Mouse (Mus musculus) hindbrain, embryonic 15.5 days (tissue): Measurements from ENCODE around the gene Aoc2. TPM values are rescaled to one million over a fixed set of nuclear protein-coding genes. Genes with fewer than 3 reads are reported as not detected.

ENCODE experiments used
- ATAC-seq: fragments of 200-750 bp; cut with Nextera tagmentation; 2 replicates; pipeline ENCODE4 v1.8.0; 2017; ENCODE audit warnings: low read depth, moderate number of reproducible peaks, moderate TSS enrichment; ENCODE audit not compliant: low FRiP score
- H3K27ac ChIP-seq: fragments of 300-500 bp; sonication (generic); replicated peaks from 2 replicates; pipeline ENCODE4 v1.5.1; 2015; ENCODE audit warnings: mild to moderate bottlenecking, inconsistent platforms
- H3K27me3 ChIP-seq: fragments of 300-500 bp; sonication (generic); 2 replicates; pipeline ENCODE4 v1.6.1; 2015; ENCODE audit warnings: control low read depth, inconsistent platforms
- H3K36me3 ChIP-seq: fragments of 300-500 bp; sonication (generic); 2 replicates; pipeline ENCODE4 v1.6.1; 2015; ENCODE audit warnings: control low read depth, inconsistent platforms
- H3K4me1 ChIP-seq: fragments of 300-500 bp; sonication (generic); replicated peaks from 2 replicates; pipeline ENCODE4 v1.6.1; 2015; ENCODE audit warnings: control low read depth, inconsistent platforms
- H3K4me2 ChIP-seq: fragments of 300-500 bp; sonication (generic); 2 replicates; pipeline ENCODE4 v1.6.1; 2015; ENCODE audit warnings: moderate library complexity, mild to moderate bottlenecking, inconsistent platforms
- H3K4me3 ChIP-seq: fragments of 300-500 bp; sonication (generic); 2 replicates; pipeline ENCODE4 v1.5.1; 2015; ENCODE audit warnings: mild to moderate bottlenecking, inconsistent platforms
- H3K9ac ChIP-seq: fragments of 300-500 bp; sonication (generic); 2 replicates; pipeline ENCODE4 v1.6.1; 2015; ENCODE audit warnings: inconsistent platforms
- H3K9me3 ChIP-seq: fragments of 300-500 bp; sonication (generic); 2 replicates; pipeline ENCODE4 v1.6.1; 2016; ENCODE audit warnings: control low read depth, inconsistent platforms
- WGBS: fragments of 180-500 bp; shearing (Covaris S2); methylation state at CpG from one replicate; pipeline ENCODE4 v1.1.7; 2015; 5-methylcytosine and 5-hydroxymethylcytosine counted together
- polyA plus RNA-seq: library from polyadenylated mRNA; unstranded; fragments of >200 nt; fragmentation: Nextera tagmentation; extraction: Ambion mirVana; gene quantifications from 2 replicates; pipeline ENCODE4 v1.2.1, GENCODE M21; 2015

The Aoc2 gene
- polyA plus RNA-seq, 1 experiment from 2014 or later: 1.5 TPM

- Histone ChIP-seq H3K36me3 (no peaks in the 10 kb centered on the region), H3K4me1 (no peaks in the 10 kb centered on the region), H3K27ac (no peak overlapping the region), H3K9me3 (no peaks in the 10 kb centered on the region), H3K27me3 (no peaks in the 10 kb centered on the region), H3K9ac (no peak overlapping the region), H3K4me2 (no peak overlapping the region), H3K4me3 (no peak overlapping the region)
- WGBS: 82% methylated on average over 10 of the region's 10 CpGs
- no peak for ATAC-seq
Measured at GRCm38 (mm10) chr11:101347083-101347775, 22.4 kb downstream of the Aoc2 start.

- no peaks in the 10 kb centered on the region for H3K9me3 ChIP-seq
- H3K4me2 ChIP-seq: no peak overlapping the region
- 79% methylated on average over 7 of the region's 7 CpGs for WGBS
- ATAC-seq: no peak
- no peaks in the 10 kb centered on the region for H3K36me3 ChIP-seq
- H3K4me3 ChIP-seq: no peak overlapping the region
- H3K9ac ChIP-seq: no peak overlapping the region
- no peaks in the 10 kb centered on the region for H3K27me3 ChIP-seq
- H3K4me1 ChIP-seq: no peaks in the 10 kb centered on the region
- no peak overlapping the region for H3K27ac ChIP-seq
Measured at GRCm38 (mm10) chr11:101348774-101349173, 23.9 kb downstream of the Aoc2 start.

GRCm38 (mm10) chr11:101349216-101349615 is 24.4 kb downstream of the Aoc2 start:
- H3K36me3 ChIP-seq: no peaks in the 10 kb centered on the region
- WGBS: 81% methylated on average over 3 of the region's 3 CpGs
- no peak for ATAC-seq

GRCm38 (mm10) chr11:101351100-101351720 is 26.3 kb downstream of the Aoc2 start:
- H3K4me1 ChIP-seq: no peaks in the 10 kb centered on the region
- no peak overlapping the region for H3K4me3 ChIP-seq
- WGBS: 74% methylated on average over 11 of the region's 11 CpGs
- H3K4me2 ChIP-seq: no peak overlapping the region
- no peak overlapping the region for H3K27ac ChIP-seq
- H3K27me3 ChIP-seq: no peaks in the 10 kb centered on the region
- no peaks in the 10 kb centered on the region for H3K36me3 ChIP-seq
- no peak for ATAC-seq
- no peak overlapping the region for H3K9ac ChIP-seq
- no peaks in the 10 kb centered on the region for H3K9me3 ChIP-seq

More at GRCm38 (mm10) chr11:101349216-101349615, 24.4 kb downstream of the Aoc2 start:
- no peaks in the 10 kb centered on the region for H3K27me3 ChIP-seq
- H3K27ac ChIP-seq: no peak overlapping the region
- no peaks in the 10 kb centered on the region for H3K4me1 ChIP-seq
- H3K9me3 ChIP-seq: no peaks in the 10 kb centered on the region
- H3K4me3 ChIP-seq: no peak overlapping the region
- no peak overlapping the region for H3K4me2 ChIP-seq
- no peak overlapping the region for H3K9ac ChIP-seq

GRCm38 (mm10) chr11:101351721-101352111 is 26.9 kb downstream of the Aoc2 start:
- H3K4me3 ChIP-seq: no peak overlapping the region
- no peak overlapping the region for H3K27ac ChIP-seq
- no peak overlapping the region for H3K4me2 ChIP-seq
- no peak overlapping the region for H3K9ac ChIP-seq
- no peaks in the 10 kb centered on the region for H3K36me3 ChIP-seq
- no peaks in the 10 kb centered on the region for H3K4me1 ChIP-seq
- H3K9me3 ChIP-seq: no peaks in the 10 kb centered on the region
- ATAC-seq: no peak
- no peaks in the 10 kb centered on the region for H3K27me3 ChIP-seq
- WGBS: 67% methylated on average over 3 of the region's 3 CpGs

- no peak overlapping the region for H3K4me2 ChIP-seq
- 93% methylated on average over 12 of the region's 12 CpGs for WGBS
- H3K9me3 ChIP-seq: no peaks in the 10 kb centered on the region
- no peak for ATAC-seq
- no peaks in the 10 kb centered on the region for H3K27me3 ChIP-seq
- no peaks in the 10 kb centered on the region for H3K36me3 ChIP-seq
- H3K4me3 ChIP-seq: no peak overlapping the region
- no peak overlapping the region for H3K27ac ChIP-seq
- H3K9ac ChIP-seq: no peak overlapping the region
- H3K4me1 ChIP-seq: no peaks in the 10 kb centered on the region
Measured at GRCm38 (mm10) chr11:101353436-101353835, 28.6 kb downstream of the Aoc2 start.

- Histone ChIP-seq H3K9ac (no peak overlapping the region), H3K27me3 (no peaks in the 10 kb centered on the region), H3K9me3 (no peaks in the 10 kb centered on the region), H3K4me2 (no peak overlapping the region), H3K4me1 (no peaks in the 10 kb centered on the region), H3K4me3 (no peak overlapping the region), H3K27ac (no peak overlapping the region), H3K36me3 (no peaks in the 10 kb centered on the region)
- no peak for ATAC-seq
- 84% methylated on average over 5 of the region's 5 CpGs for WGBS
Measured at GRCm38 (mm10) chr11:101354438-101355010, 29.7 kb downstream of the Aoc2 start.

- ATAC-seq: no peak
- H3K36me3 ChIP-seq: no peaks in the 10 kb centered on the region
- H3K27ac ChIP-seq: no peak overlapping the region
- no peak overlapping the region for H3K4me2 ChIP-seq
- no peaks in the 10 kb centered on the region for H3K9me3 ChIP-seq
- H3K4me3 ChIP-seq: no peak overlapping the region
- no peaks in the 10 kb centered on the region for H3K27me3 ChIP-seq
- WGBS: 81% methylated on average over 2 of the region's 2 CpGs
- no peaks in the 10 kb centered on the region for H3K4me1 ChIP-seq
- no peak overlapping the region for H3K9ac ChIP-seq
Measured at GRCm38 (mm10) chr11:101355916-101356315, 31.1 kb downstream of the Aoc2 start.

- H3K4me3 ChIP-seq: no peak overlapping the region
- no peak for ATAC-seq
- no peaks in the 10 kb centered on the region for H3K36me3 ChIP-seq
- no peaks in the 10 kb centered on the region for H3K9me3 ChIP-seq
- H3K4me2 ChIP-seq: no peak overlapping the region
- no peak overlapping the region for H3K9ac ChIP-seq
- 85% methylated on average over 3 of the region's 3 CpGs for WGBS
- H3K4me1 ChIP-seq: no peaks in the 10 kb centered on the region
- no peaks in the 10 kb centered on the region for H3K27me3 ChIP-seq
- no peak overlapping the region for H3K27ac ChIP-seq
Measured at GRCm38 (mm10) chr11:101357505-101358182, 32.8 kb downstream of the Aoc2 start.

- H3K27me3 ChIP-seq: no peaks in the 10 kb centered on the region
- ATAC-seq: no peak
- no peak overlapping the region for H3K4me2 ChIP-seq
- no peak overlapping the region for H3K9ac ChIP-seq
- no peak overlapping the region for H3K27ac ChIP-seq
- H3K4me1 ChIP-seq: no peaks in the 10 kb centered on the region
- no peaks in the 10 kb centered on the region for H3K36me3 ChIP-seq
- no peak overlapping the region for H3K4me3 ChIP-seq
- WGBS: 82% methylated on average over 9 of the region's 9 CpGs
- no peaks in the 10 kb centered on the region for H3K9me3 ChIP-seq
Measured at GRCm38 (mm10) chr11:101359776-101360175, 34.9 kb downstream of the Aoc2 start.

- Histone ChIP-seq H3K27me3 (no peaks in the 10 kb centered on the region), H3K4me3 (no peak overlapping the region), H3K4me2 (no peak overlapping the region), H3K27ac (no peak overlapping the region), H3K9ac (no peak overlapping the region), H3K36me3 (no peaks in the 10 kb centered on the region), H3K9me3 (no peaks in the 10 kb centered on the region), H3K4me1 (no peaks in the 10 kb centered on the region)
- no peak for ATAC-seq
- WGBS: 63% methylated on average over 3 of the region's 3 CpGs
Measured at GRCm38 (mm10) chr11:101360651-101361113, 35.8 kb downstream of the Aoc2 start.

GRCm38 (mm10) chr11:101364531-101364931 is 39.7 kb downstream of the Aoc2 start:
- Histone ChIP-seq H3K4me1 (no peaks in the 10 kb centered on the region), H3K4me2 (no peak overlapping the region), H3K9ac (no peak overlapping the region), H3K4me3 (no peak overlapping the region), H3K36me3 (no peaks in the 10 kb centered on the region), H3K27ac (no peak overlapping the region), H3K27me3 (no peaks in the 10 kb centered on the region), H3K9me3 (no peaks in the 10 kb centered on the region)
- 78% methylated on average over 5 of the region's 5 CpGs for whole genome bisulfite sequencing
- ATAC-seq: no peak
